Mouse (Mus musculus) forebrain, postnatal 0 days (tissue): ENCODE measurements around the gene Pla2g15. TPM values are rescaled to one million over a fixed set of nuclear protein-coding genes. Genes with fewer than 3 reads are reported as not detected.

Experiments used
- ATAC-seq: fragments of 200-750 bp; cut with Nextera tagmentation; 2 replicates; pipeline ENCODE4 v1.8.0; 2017; ENCODE audit warnings: mild to moderate bottlenecking, moderate library complexity
- DNase-seq: peaks from one replicate; pipeline ENCODE4 v3.0.0-alpha.2; 2015
- H3K27ac ChIP-seq: fragments of 300-500 bp; sonication (generic); 2 replicates; pipeline ENCODE4 v1.5.1; 2014; ENCODE audit warnings: low read depth, mild to moderate bottlenecking, antibody characterized with exemption, low read length, moderate library complexity, mixed read lengths
- H3K27me3 ChIP-seq: fragments of 300-500 bp; sonication (generic); 2 replicates; pipeline ENCODE4 v1.6.1; 2014; ENCODE audit warnings: mild to moderate bottlenecking, low read length, mixed read lengths; ENCODE audit not compliant: insufficient read depth
- H3K36me3 ChIP-seq: fragments of 300-500 bp; sonication (generic); 2 replicates; pipeline ENCODE4 v1.6.1; 2014; ENCODE audit warnings: mild to moderate bottlenecking, moderate library complexity; ENCODE audit not compliant: insufficient read depth
- H3K4me1 ChIP-seq: fragments of 300-500 bp; sonication (generic); 2 replicates; pipeline ENCODE4 v1.6.1; 2014; ENCODE audit warnings: antibody characterized with exemption; ENCODE audit not compliant: insufficient read depth
- H3K4me2 ChIP-seq: fragments of 300-500 bp; sonication (generic); 2 replicates; pipeline ENCODE4 v1.6.1; 2014; ENCODE audit warnings: low read depth, mild to moderate bottlenecking, moderate library complexity
- H3K4me3 ChIP-seq: fragments of 300-500 bp; sonication (generic); 2 replicates; pipeline ENCODE4 v1.5.1; 2014; ENCODE audit warnings: low read depth, low read length, mixed read lengths
- H3K9ac ChIP-seq: fragments of 300-500 bp; sonication (generic); 2 replicates; pipeline ENCODE4 v1.6.1; 2014; ENCODE audit warnings: mild to moderate bottlenecking
- H3K9me3 ChIP-seq: fragments of 300-500 bp; sonication (generic); 2 replicates; pipeline ENCODE4 v1.6.1; 2016; ENCODE audit warnings: low read length
- CTCF ChIP-seq: sonication (generic); IDR thresholded peaks from 2 replicates; pipeline ENCODE4 v1.5.1; 2016; ENCODE audit warnings: antibody characterized with exemption, control low read depth, low read depth
- WGBS: fragments of 180-500 bp; shearing (Covaris S2); extraction: QIAGEN DNeasy Blood & Tissue Kit; methylation state at CpG from one replicate; pipeline ENCODE4 v1.1.7; 2014; 5-methylcytosine and 5-hydroxymethylcytosine counted together
- polyA plus RNA-seq: library from polyadenylated mRNA; unstranded; fragments of >200 nt; fragmentation: Nextera tagmentation; extraction: Ambion mirVana; gene quantifications from 2 replicates; pipeline ENCODE4 v1.2.1, GENCODE M21; 2015
- total RNA-seq: library from RNA; depleted of rRNA; stranded (reverse); fragments of >200 nt; gene quantifications from 2 replicates; pipeline ENCODE4 v1.2.3, GENCODE M21; 2014

Gene Pla2g15
- total and polyA plus RNA-seq, 2 experiments from 2014 or later: 15.6 to 17.8 TPM

DNA sequence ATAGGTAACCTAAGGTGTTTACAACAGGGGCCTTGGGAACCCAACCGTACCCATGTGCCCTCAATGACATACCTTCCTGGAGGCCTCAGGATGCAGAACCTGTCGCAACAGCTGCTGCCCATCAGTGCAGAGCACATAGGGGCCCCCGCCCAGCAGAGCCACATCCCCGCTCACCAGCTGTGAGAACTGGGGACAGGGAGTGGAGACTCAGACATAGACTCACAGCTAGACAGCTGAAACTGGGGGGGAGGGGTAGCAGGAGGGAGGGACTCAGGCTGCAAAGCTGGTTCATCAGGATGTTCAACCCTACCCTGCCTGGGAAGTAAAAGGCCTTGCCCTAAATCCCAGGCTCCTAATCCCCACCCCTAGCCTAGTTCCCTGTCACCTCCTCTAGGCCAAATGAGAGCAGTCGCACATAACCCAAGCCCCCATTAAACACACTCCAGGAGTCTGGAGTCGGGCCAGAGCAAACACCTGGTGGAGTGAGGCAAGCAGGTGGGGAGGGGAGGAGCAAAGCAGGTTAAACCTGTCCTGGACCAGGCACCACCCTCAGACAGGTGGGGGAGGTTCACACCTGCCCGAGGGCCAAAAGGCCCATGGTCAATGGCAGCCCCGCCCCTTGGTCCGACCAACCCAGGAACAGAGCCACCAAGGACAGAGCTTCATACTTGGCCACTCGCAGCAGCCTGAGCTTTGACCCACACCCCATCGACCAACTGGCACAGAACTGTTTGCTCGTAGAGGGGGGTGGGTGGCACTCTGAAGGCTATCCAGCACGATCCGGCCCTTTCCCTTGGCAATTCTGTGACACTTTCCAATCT is 15.2 kb upstream of the Pla2g15 start:
- Histone ChIP-seq H3K36me3 (peaks cover 13% of the 10 kb centered on the region), H3K27me3 (peaks cover 53% of the 10 kb centered on the region), H3K4me1 (peaks cover 16% of the 10 kb centered on the region), H3K9me3 (no peaks in the 10 kb centered on the region), H3K9ac (no peak overlapping the region), H3K4me3 (no peak overlapping the region), H3K4me2 (no peak overlapping the region), H3K27ac (no peak overlapping the region)
- 27% methylated on average over 14 of the region's 14 CpGs for WGBS
- DNase-seq: no peak
- no peak for ATAC-seq
- TF ChIP-seq CTCF: no peak

DNA sequence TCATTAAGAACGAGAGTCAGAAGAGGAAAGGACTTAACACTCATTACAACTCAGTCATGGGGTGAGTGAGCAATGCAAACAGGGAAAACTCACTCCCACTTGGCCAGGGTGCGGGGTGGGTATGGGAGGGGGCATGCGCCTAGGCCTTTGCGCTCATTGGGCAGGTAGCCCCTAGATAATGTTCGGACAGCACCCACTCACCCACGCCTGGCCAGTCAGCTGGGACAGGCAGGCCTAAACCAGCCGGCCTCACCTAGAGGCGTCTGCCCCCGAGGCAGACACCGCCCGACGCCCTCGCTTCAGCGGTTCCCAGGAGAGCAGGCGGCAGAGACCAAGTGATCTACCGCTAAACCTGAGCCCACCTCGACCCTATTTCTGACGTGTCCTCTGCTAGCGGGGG is 14.5 kb upstream of the Pla2g15 start:
- H3K4me2 ChIP-seq: peak overlapping the region; percentile 88
- DNase-seq: no peak
- peak overlapping the region; percentile 37 for H3K4me3 ChIP-seq
- no peak for ATAC-seq
- no peak overlapping the region for H3K9ac ChIP-seq
- no peaks in the 10 kb centered on the region for H3K9me3 ChIP-seq
- peaks cover 13% of the 10 kb centered on the region for H3K36me3 ChIP-seq
- no peak overlapping the region for H3K27ac ChIP-seq
- no peak for TF ChIP-seq CTCF
- 10% methylated on average over 19 of the region's 19 CpGs for WGBS
- peaks cover 53% of the 10 kb centered on the region for H3K27me3 ChIP-seq
- peaks cover 16% of the 10 kb centered on the region for H3K4me1 ChIP-seq

DNA sequence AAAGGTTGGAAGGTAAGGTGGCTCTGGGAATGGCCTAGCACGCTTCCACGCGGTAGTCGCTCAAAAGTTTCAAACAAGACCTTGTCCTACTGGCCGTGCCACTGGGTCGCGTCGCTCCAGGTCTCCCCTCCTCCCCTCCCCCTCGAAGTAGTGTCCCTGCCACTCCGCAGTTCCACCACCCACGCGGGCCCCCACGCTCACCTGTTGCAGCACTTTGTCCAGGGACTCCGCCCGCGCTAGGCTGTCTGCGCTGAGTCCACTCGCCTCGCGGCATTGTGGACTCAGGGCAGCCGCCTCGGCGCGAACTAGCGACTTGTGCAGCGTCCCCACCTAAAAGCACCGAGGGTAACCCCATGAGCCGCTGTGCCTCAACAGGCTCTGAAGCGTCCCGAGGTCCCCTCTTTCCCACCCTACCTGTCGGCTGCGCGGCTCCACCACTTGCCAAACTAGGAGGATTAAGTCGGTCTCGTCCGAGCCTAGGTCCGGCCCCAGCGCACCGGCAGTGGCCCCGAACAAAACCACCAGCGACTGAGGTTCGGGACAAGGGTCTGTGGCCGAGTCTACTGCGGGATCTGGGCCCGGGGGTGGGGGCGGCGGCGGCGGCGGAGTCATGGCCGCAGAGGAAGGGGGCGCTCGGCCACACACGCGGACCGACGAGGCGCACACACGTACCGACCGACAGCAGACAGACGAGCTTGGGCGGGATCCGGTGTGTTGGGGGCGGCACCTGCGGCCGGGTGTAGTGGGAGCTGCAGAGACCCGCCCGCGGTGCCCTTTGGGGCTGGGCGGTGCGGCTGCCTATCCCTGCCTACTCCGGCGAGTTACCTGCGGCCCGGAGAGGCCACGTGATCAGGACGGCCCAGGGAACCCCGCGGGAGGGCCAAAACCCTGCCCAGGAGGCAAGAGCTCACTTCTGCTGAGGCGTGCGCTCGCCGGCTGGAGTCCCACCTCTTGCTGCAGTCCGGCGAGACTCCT is 13.8 kb upstream of the Pla2g15 start, which contains the start of gene Esrp2:
Gene Esrp2 (minus strand): TSS at position 819 of the 975 bp plus-strand sequence.
- H3K9me3 ChIP-seq: no peaks in the 10 kb centered on the region
- no peak within 1 kb of the TSS for H3K27ac ChIP-seq
- under 1% methylated on average over 84 of the region's 86 CpGs for WGBS
- peaks cover 16% of the 10 kb centered on the region for H3K4me1 ChIP-seq
- TF ChIP-seq CTCF: no peak
- peak within 1 kb of the TSS; percentile 88 for H3K4me2 ChIP-seq
- peaks cover 8% of the 10 kb centered on the region for H3K36me3 ChIP-seq
- H3K9ac ChIP-seq: peak within 1 kb of the TSS; percentile 35; the same call in 1 of the 2 replicates
- peak within 1 kb of the TSS; percentile 44 for H3K4me3 ChIP-seq
- ATAC-seq: no peak
- DNase-seq: no peak
- H3K27me3 ChIP-seq: peaks cover 53% of the 10 kb centered on the region

DNA sequence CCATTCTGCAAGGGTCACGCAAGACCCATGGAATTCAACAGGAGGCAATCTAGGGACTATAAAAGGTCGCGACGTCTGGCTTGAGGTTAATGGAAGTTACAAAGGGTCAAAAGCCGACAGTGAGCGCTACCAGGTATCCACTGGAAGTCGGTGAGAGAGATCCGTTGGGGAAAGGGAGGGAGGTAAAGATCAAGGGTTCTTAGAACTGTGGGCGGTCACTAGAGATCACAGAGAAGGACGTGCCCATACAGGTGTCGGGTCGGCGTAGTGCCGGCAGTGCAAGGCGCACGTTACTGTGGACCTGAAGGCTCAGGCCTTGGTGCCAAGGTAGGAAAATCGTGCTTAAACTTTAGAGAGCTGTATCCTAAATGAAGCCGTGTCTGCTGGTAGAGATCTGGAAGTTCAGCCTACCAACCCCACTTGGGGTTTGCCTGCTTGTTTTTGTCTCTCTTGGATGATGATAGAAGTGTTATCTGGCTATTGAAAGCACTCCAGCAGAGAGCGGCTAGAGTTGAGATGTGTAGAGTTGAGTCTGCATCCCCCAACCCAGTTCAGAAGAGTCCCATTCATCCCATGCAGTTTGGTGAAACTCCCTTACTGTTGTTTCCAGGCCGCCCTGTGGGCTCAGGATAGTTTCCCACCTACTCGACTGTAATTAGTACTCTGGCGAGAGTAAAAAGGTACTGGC is 12.8 kb upstream of the Pla2g15 start:
- Histone ChIP-seq H3K36me3 (0 out of 2 replicates have a peak, but pooled peaks cover 4% of the 10 kb centered on the region), H3K9me3 (no peaks in the 10 kb centered on the region), H3K27ac (no peak overlapping the region), H3K4me3 (peak overlapping the region; percentile 44), H3K9ac (no peak overlapping the region), H3K4me2 (peak overlapping the region; percentile 88), H3K27me3 (peaks cover 53% of the 10 kb centered on the region), H3K4me1 (peaks cover 16% of the 10 kb centered on the region)
- 6% methylated on average over 22 of the region's 22 CpGs for WGBS
- DNase-seq: no peak
- no peak for TF ChIP-seq CTCF
- no peak for ATAC-seq

DNA sequence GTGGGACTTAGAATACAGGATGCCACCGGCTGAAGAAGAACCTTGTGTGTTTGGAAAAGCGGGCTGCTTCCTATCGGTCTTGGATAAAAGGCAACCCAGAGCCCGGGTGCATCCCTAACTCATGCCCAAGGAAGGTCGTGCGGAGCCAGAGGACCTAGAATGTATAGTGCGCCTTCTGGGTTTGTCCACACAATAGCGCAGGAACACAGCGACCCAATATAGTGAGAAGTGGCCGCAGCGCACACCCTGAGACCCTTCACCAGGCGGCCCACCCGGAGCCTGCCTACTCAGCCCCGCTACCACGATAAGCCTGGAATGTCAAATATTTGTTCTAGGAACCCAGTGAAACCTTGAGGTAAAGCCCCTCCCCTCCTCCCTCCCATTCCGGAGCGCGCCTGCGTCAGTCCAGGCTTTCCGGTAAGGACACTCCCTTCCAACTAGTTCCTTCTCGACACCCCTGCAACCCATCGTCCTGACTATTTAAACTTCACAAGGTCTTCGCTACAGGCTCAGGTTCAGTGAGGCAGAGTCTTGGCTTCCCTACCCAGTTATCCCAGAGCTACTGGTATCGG is 12.2 kb upstream of the Pla2g15 start:
- peak overlapping the region; percentile 35 for H3K9ac ChIP-seq
- H3K9me3 ChIP-seq: no peaks in the 10 kb centered on the region
- H3K4me1 ChIP-seq: peaks cover 16% of the 10 kb centered on the region
- peak overlapping the region; percentile 88 for H3K4me2 ChIP-seq
- peak; percentile 36 for DNase-seq
- no peaks in the 10 kb centered on the region for H3K36me3 ChIP-seq
- TF ChIP-seq CTCF: no peak
- H3K4me3 ChIP-seq: peak overlapping the region; percentile 44
- H3K27ac ChIP-seq: no peak overlapping the region
- 2% methylated on average over 24 of the region's 24 CpGs for WGBS
- peak; percentile 17; the same call in 1 of the 2 replicates for ATAC-seq
- peaks cover 53% of the 10 kb centered on the region for H3K27me3 ChIP-seq

DNA sequence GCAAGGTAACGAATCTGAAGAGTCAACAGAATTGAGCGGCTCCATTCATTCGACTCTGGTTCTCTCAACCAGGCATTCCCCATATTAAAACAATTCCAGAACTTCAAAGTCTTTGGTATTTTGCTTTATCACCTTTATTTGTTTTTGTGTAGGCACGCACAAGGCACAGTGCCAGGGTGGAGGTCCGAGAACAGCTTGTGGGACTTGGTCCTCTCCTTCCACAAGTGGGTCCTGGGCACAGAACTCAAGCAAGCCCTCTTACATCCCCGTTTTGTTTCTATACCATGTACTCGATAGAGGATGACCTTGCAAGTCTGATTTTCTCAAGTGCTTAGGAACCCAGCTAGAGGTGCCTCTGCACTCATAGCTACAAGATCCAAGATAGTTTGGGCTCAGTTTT is 11.6 kb upstream of the Pla2g15 start:
- WGBS: 16% methylated on average over 7 of the region's 7 CpGs
- H3K4me2 ChIP-seq: peak overlapping the region; percentile 88
- H3K4me1 ChIP-seq: peaks cover 16% of the 10 kb centered on the region
- H3K9me3 ChIP-seq: no peaks in the 10 kb centered on the region
- 0 out of 2 replicates have a peak overlapping the region, but pooled peaks have one; percentile 35 for H3K9ac ChIP-seq
- no peaks in the 10 kb centered on the region for H3K36me3 ChIP-seq
- H3K27ac ChIP-seq: no peak overlapping the region
- H3K4me3 ChIP-seq: peak overlapping the region; percentile 44
- ATAC-seq (no peak), DNase-seq (no peak)
- no peak for TF ChIP-seq CTCF
- H3K27me3 ChIP-seq: peaks cover 53% of the 10 kb centered on the region
